15 mouse cellular contexts compared by ENCODE assay signal in genomic region chr1:163599926-163600890, GRCm38 (mm10).
DNase-seq lines count a peak whose midpoint lies in the region; ATAC-seq lines count a peak whose summit lies in the region.
"Had no signal": no experiment of that assay in that cellular context is flagged by ENCODE, and none has a peak within 500 bp of the region (broad histone marks: within the 10 kb centered on the region; RNA-seq: fewer than 3 reads in every experiment).

No protein-coding gene starts in this region.

- H3K27me3 ChIP-seq in forebrain, embryonic 14.5 days (replicated peaks; ENCODE audit: control insufficient read depth, insufficient read depth, low read length), result no peaks in the 10 kb centered on the region
- H3K27me3 ChIP-seq in forebrain, embryonic 12.5 days, result no peaks in the 10 kb centered on the region
- H3K27me3 ChIP-seq in limb, embryonic 12.5 days, result no peaks in the 10 kb centered on the region
- H3K27me3 ChIP-seq in limb, embryonic 10.5 days (ENCODE audit: low read depth, poor library complexity, severe bottlenecking), result no peaks in the 10 kb centered on the region
- no peaks in the 10 kb centered on the region for H3K27me3 ChIP-seq in embryonic facial prominence, embryonic 13.5 days
- no peaks in the 10 kb centered on the region for H3K27me3 ChIP-seq in limb, embryonic 13.5 days
- H3K27me3 ChIP-seq: neural tube, embryonic 13.5 days had no signal

- peak; percentile 3 for DNase-seq in forebrain, embryonic 14.5 days (ENCODE audit: low spot score)
- no peak for DNase-seq in limb, embryonic 10.5 days (ENCODE audit: low spot score)
- no peak for DNase-seq in lung, adult 18-20 months
- DNase-seq: cerebellum, adult 8-10 months; gastrocnemius, postnatal 10 days; kidney, adult 9 months; right cerebral cortex, postnatal 14 days; thymus, postnatal 14 days had no signal

- H3K4me1 ChIP-seq in forebrain, embryonic 14.5 days (ENCODE audit: control insufficient read depth, insufficient read depth, low read length), result no peaks in the 10 kb centered on the region
- no peaks in the 10 kb centered on the region for H3K4me1 ChIP-seq in forebrain, embryonic 12.5 days
- peaks cover 14% of the 10 kb centered on the region for H3K4me1 ChIP-seq in limb, embryonic 12.5 days (replicated peaks)
- peaks cover 12% of the 10 kb centered on the region for H3K4me1 ChIP-seq in limb, embryonic 10.5 days
- peaks cover 16% of the 10 kb centered on the region for H3K4me1 ChIP-seq in embryonic facial prominence, embryonic 13.5 days
- H3K4me1 ChIP-seq in limb, embryonic 13.5 days, result peaks cover 14% of the 10 kb centered on the region
- H3K4me1 ChIP-seq: neural tube, embryonic 13.5 days had no signal

- no peak overlapping the region for H3K4me2 ChIP-seq in forebrain, embryonic 14.5 days (ENCODE audit: low read length)
- H3K4me2 ChIP-seq in forebrain, embryonic 12.5 days, result no peak overlapping the region
- H3K4me2 ChIP-seq in limb, embryonic 12.5 days, result no peak overlapping the region
- H3K4me2 ChIP-seq in embryonic facial prominence, embryonic 13.5 days, result no peak overlapping the region
- H3K4me2 ChIP-seq in limb, embryonic 13.5 days (replicated peaks), result no peak overlapping the region
- H3K4me2 ChIP-seq: liver, embryonic 11.5 days; neural tube, embryonic 13.5 days had no signal

- no peaks in the 10 kb centered on the region for H3K9me3 ChIP-seq in forebrain, embryonic 14.5 days (replicated peaks; ENCODE audit: control insufficient read depth, low read length)
- no peaks in the 10 kb centered on the region for H3K9me3 ChIP-seq in forebrain, embryonic 12.5 days
- H3K9me3 ChIP-seq in limb, embryonic 12.5 days, result no peaks in the 10 kb centered on the region
- no peaks in the 10 kb centered on the region for H3K9me3 ChIP-seq in limb, embryonic 10.5 days (replicated peaks)
- no peaks in the 10 kb centered on the region for H3K9me3 ChIP-seq in embryonic facial prominence, embryonic 13.5 days
- no peaks in the 10 kb centered on the region for H3K9me3 ChIP-seq in limb, embryonic 13.5 days
- H3K9me3 ChIP-seq: neural tube, embryonic 13.5 days had no signal

- H3K4me3 ChIP-seq in forebrain, embryonic 14.5 days (ENCODE audit: low read depth, low read length), result no peak overlapping the region
- H3K4me3 ChIP-seq in forebrain, embryonic 12.5 days (replicated peaks), result no peak overlapping the region
- no peak overlapping the region for H3K4me3 ChIP-seq in limb, embryonic 12.5 days (replicated peaks)
- no peak overlapping the region for H3K4me3 ChIP-seq in limb, embryonic 10.5 days
- H3K4me3 ChIP-seq in embryonic facial prominence, embryonic 13.5 days, result no peak overlapping the region
- H3K4me3 ChIP-seq in limb, embryonic 13.5 days, result no peak overlapping the region
- H3K4me3 ChIP-seq: neural tube, embryonic 13.5 days had no signal

- H3K27ac ChIP-seq in forebrain, embryonic 14.5 days (ENCODE audit: low read depth, low read length), result no peak overlapping the region
- H3K27ac ChIP-seq in forebrain, embryonic 12.5 days, result no peak overlapping the region
- H3K27ac ChIP-seq in limb, embryonic 12.5 days, result peak overlapping the region; percentile 8; the same call in 1 of the 2 replicates
- no peak overlapping the region for H3K27ac ChIP-seq in limb, embryonic 10.5 days
- 0 out of 2 replicates have a peak overlapping the region, but pooled peaks have one; percentile 51 for H3K27ac ChIP-seq in embryonic facial prominence, embryonic 13.5 days
- H3K27ac ChIP-seq in limb, embryonic 13.5 days, result peak overlapping the region; percentile 61; the same call in 1 of the 2 replicates
- H3K27ac ChIP-seq: neural tube, embryonic 13.5 days; stomach, postnatal 0 days had no signal

- no peak overlapping the region for H3K9ac ChIP-seq in forebrain, embryonic 14.5 days (ENCODE audit: low read length)
- no peak overlapping the region for H3K9ac ChIP-seq in forebrain, embryonic 12.5 days
- H3K9ac ChIP-seq in limb, embryonic 12.5 days (replicated peaks), result no peak overlapping the region
- H3K9ac ChIP-seq in embryonic facial prominence, embryonic 13.5 days, result no peak overlapping the region
- H3K9ac ChIP-seq in limb, embryonic 13.5 days, result no peak overlapping the region
- H3K9ac ChIP-seq: neural tube, embryonic 13.5 days had no signal

- 67% methylated on average over 7 of the region's 7 CpGs for WGBS in forebrain, embryonic 14.5 days
- WGBS in forebrain, embryonic 12.5 days, result 83% methylated on average over 7 of the region's 7 CpGs
- WGBS in limb, embryonic 12.5 days, result 43% methylated on average over 7 of the region's 7 CpGs
- WGBS in limb, embryonic 10.5 days, result 57% methylated on average over 7 of the region's 7 CpGs
- 37% methylated on average over 7 of the region's 7 CpGs for WGBS in embryonic facial prominence, embryonic 13.5 days
- WGBS in limb, embryonic 13.5 days, result 31% methylated on average over 7 of the region's 7 CpGs

- ATAC-seq in forebrain, embryonic 14.5 days, result no peak; the same call in 1 of the 2 replicates
- no peak for ATAC-seq in forebrain, embryonic 12.5 days (ENCODE audit: low FRiP score)
- no peak for ATAC-seq in limb, embryonic 12.5 days (ENCODE audit: insufficient number of reproducible peaks, insufficient read depth, low FRiP score, low TSS enrichment, low read depth)
- 0 out of 2 replicates have a peak, but pooled peaks have one; percentile 62 for ATAC-seq in embryonic facial prominence, embryonic 13.5 days (ENCODE audit: insufficient number of reproducible peaks, insufficient read depth, low FRiP score, low TSS enrichment, low read depth)
- peak; percentile 71 for ATAC-seq in limb, embryonic 13.5 days (ENCODE audit: low FRiP score, low read depth)

- H3K36me3 ChIP-seq in forebrain, embryonic 14.5 days (ENCODE audit: control insufficient read depth, insufficient read depth, low read length), result no peaks in the 10 kb centered on the region
- H3K36me3 ChIP-seq in forebrain, embryonic 12.5 days (replicated peaks), result no peaks in the 10 kb centered on the region
- H3K36me3 ChIP-seq in limb, embryonic 12.5 days, result no peaks in the 10 kb centered on the region
- no peaks in the 10 kb centered on the region for H3K36me3 ChIP-seq in limb, embryonic 10.5 days
- H3K36me3 ChIP-seq in embryonic facial prominence, embryonic 13.5 days, result no peaks in the 10 kb centered on the region
- H3K36me3 ChIP-seq in limb, embryonic 13.5 days, result no peaks in the 10 kb centered on the region
- H3K36me3 ChIP-seq: neural tube, embryonic 13.5 days had no signal

Comparison
In these comparisons a context has a peak if more than half of its experiments do, and no peak if none do; other contexts are left out.
1. ATAC-seq: peak in embryonic facial prominence, embryonic 13.5 days (single experiment) and limb, embryonic 13.5 days (single experiment); none in forebrain, embryonic 14.5 days (single experiment), forebrain, embryonic 12.5 days (single experiment) and limb, embryonic 12.5 days (single experiment).
2. H3K27ac ChIP-seq: peak in limb, embryonic 12.5 days (single experiment), embryonic facial prominence, embryonic 13.5 days (single experiment) and limb, embryonic 13.5 days (single experiment); none in forebrain, embryonic 14.5 days (single experiment), forebrain, embryonic 12.5 days (single experiment) and limb, embryonic 10.5 days (single experiment).